Mouse (Mus musculus): Measurements from ENCODE around the gene Tcp10c. TPM values are rescaled to one million over a fixed set of nuclear protein-coding genes. Genes with fewer than 3 reads are reported as not detected.
"Not testable (repeated sequence)": the region's sequence is repeated elsewhere in the genome, so short reads cannot be mapped to it uniquely, and the experiment has no call there.

Gene Tcp10c
- polyA plus RNA-seq, 1 experiment from 2014 or later: not detected

DNA sequence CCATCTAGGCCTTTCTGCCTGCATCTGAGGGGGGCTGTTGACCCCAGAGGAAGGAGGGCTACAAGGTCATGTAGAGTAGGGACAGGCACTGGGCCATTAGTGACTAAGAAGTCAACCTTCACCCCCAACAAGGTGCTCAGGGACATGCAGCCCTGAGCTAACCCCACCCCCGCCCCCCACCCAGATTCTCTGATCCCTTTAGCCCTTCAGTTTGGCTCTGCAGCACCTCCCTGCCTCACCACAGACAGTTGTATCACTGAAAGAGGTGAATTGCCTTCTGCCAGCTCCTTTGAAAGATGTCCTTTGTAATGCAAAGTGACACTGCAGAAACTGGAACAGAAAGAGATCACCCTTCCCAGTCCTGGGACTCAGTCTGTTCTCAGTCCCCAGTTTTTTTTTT lies 16.4 kb upstream of the Tcp10c start:
- H3K27ac ChIP-seq (ENCODE audit: low read depth, low read length); H3K4me1 ChIP-seq (ENCODE audit: control insufficient read depth, insufficient read depth, low read length); DNase-seq (ENCODE audit: low spot score, missing footprints); H3K9ac ChIP-seq (ENCODE audit: low read length); H3K36me3 ChIP-seq (ENCODE audit: control insufficient read depth, insufficient read depth, low read length); H3K4me2 ChIP-seq; H3K4me3 ChIP-seq (ENCODE audit: low read depth, low read length); H3K27me3 ChIP-seq (ENCODE audit: control insufficient read depth, insufficient read depth, low read length): not testable (repeated sequence)
- WGBS: 45% methylated on average over 1 of the region's 1 CpGs
- ATAC-seq (ENCODE audit: low FRiP score): peak; percentile 14; the same call in 1 of the 2 replicates
- peaks cover 11% of the 10 kb centered on the region; the same call in 1 of the 2 replicates for H3K9me3 ChIP-seq (ENCODE audit: control insufficient read depth, low read length)

DNA sequence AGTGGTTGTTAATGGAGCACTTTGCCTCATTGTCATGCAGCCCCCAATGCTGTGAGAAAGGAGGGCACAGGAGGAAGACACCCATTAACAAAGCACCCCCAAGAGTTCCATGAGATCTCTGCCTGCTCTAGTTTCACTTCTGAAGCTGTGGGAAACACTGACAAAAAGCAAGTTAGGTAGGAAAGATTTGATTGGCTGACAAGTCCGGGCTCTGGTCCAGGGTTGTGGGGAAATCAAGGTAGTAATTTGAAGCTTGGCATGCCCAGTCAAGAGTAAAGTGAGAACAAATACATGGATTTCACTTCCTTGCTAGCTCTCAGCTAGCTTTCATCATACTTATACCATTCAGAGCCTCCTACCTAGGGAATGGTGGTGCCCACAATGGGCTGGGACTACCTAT lies 14.3 kb upstream of the Tcp10c start:
- not testable (repeated sequence) for H3K4me1 ChIP-seq (ENCODE audit: control insufficient read depth, insufficient read depth, low read length); H3K9me3 ChIP-seq (ENCODE audit: control insufficient read depth, low read length); H3K4me2 ChIP-seq; H3K36me3 ChIP-seq (ENCODE audit: control insufficient read depth, insufficient read depth, low read length); H3K27ac ChIP-seq (ENCODE audit: low read depth, low read length); H3K9ac ChIP-seq (ENCODE audit: low read length); H3K27me3 ChIP-seq (ENCODE audit: control insufficient read depth, insufficient read depth, low read length); DNase-seq (ENCODE audit: low spot score, missing footprints); ATAC-seq (ENCODE audit: low FRiP score); H3K4me3 ChIP-seq (ENCODE audit: low read depth, low read length)
- WGBS: 78% methylated on average over 1 of the region's 1 CpGs

DNA sequence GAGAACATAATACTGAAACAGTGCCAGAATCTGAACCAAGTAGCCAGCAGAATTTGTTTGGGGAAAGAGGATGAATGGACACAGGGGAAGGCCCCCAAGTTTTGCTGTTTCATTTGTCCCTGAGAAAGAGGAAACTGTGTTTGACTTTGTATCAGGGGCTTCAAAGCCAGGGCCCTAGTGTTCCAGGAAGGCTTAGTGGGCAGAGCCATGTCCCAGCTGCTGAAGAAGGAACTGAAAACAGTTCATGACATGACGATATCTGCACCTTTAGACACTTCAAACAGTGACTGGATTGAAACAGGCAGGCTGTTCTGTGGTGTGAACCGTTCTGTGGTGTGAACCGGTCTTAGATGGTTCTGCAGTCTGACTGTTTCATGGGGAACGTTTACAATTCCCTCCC lies 8.4 kb upstream of the Tcp10c start:
- not testable (repeated sequence) for H3K27me3 ChIP-seq (ENCODE audit: control insufficient read depth, insufficient read depth, low read length); H3K4me1 ChIP-seq (ENCODE audit: control insufficient read depth, insufficient read depth, low read length); H3K36me3 ChIP-seq (ENCODE audit: control insufficient read depth, insufficient read depth, low read length); ATAC-seq (ENCODE audit: low FRiP score); DNase-seq (ENCODE audit: low spot score, missing footprints); H3K4me3 ChIP-seq (ENCODE audit: low read depth, low read length); H3K27ac ChIP-seq (ENCODE audit: low read depth, low read length); H3K9me3 ChIP-seq (ENCODE audit: control insufficient read depth, low read length); H3K9ac ChIP-seq (ENCODE audit: low read length); H3K4me2 ChIP-seq
- WGBS: no CpG with 5 or more reads among the region's 4 CpGs

DNA sequence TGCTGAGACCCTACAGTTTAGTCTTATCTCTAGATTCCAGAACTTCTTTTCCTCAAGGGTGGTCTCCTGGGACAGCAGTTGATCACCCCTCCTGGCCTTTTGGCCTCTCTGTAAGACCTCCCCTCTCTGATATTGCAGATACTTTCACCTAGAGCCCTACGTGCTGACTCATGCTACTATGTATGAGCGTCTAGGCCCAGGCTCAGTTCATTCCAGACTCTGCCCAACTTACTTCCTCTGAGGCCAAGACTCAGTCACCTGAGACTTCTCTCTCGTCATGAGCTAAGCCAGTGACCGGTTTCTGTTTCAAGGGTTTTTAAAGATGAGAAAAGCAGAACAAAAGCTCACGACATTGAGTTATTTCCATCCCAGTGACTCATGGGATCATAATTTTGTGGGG lies 4.8 kb upstream of the Tcp10c start:
- H3K9ac ChIP-seq (ENCODE audit: low read length); H3K36me3 ChIP-seq (ENCODE audit: control insufficient read depth, insufficient read depth, low read length); H3K27me3 ChIP-seq (ENCODE audit: control insufficient read depth, insufficient read depth, low read length); H3K27ac ChIP-seq (ENCODE audit: low read depth, low read length); H3K4me1 ChIP-seq (ENCODE audit: control insufficient read depth, insufficient read depth, low read length); H3K9me3 ChIP-seq (ENCODE audit: control insufficient read depth, low read length); H3K4me3 ChIP-seq (ENCODE audit: low read depth, low read length); ATAC-seq (ENCODE audit: low FRiP score); DNase-seq (ENCODE audit: low spot score, missing footprints); H3K4me2 ChIP-seq: not testable (repeated sequence)
- 81% methylated on average over 4 of the region's 5 CpGs for WGBS

DNA sequence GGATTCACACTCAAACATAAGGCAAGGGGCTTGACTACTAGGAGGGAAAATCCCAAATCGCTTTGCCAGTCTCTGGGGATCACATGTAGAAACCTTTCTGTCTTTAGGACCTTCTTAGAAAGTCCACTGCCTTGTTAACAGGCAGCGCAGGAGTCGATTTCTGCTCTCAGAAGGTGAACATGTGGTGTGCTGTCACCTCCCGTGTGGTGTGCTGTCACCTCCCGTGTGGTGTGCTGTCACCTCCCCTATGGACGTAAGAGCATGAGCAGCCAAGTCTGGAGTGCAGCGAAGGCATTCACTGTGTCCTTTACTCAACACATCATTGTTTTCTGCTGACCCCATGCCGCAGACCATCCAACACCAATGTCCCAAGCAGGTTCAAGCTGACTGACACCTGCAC lies 1.1 kb upstream of the Tcp10c start:
- not testable (repeated sequence) for H3K4me3 ChIP-seq (ENCODE audit: low read depth, low read length); H3K36me3 ChIP-seq (ENCODE audit: control insufficient read depth, insufficient read depth, low read length); H3K4me2 ChIP-seq; H3K27me3 ChIP-seq (ENCODE audit: control insufficient read depth, insufficient read depth, low read length); H3K4me1 ChIP-seq (ENCODE audit: control insufficient read depth, insufficient read depth, low read length); ATAC-seq (ENCODE audit: low FRiP score); DNase-seq (ENCODE audit: low spot score, missing footprints); H3K9me3 ChIP-seq (ENCODE audit: control insufficient read depth, low read length); H3K9ac ChIP-seq (ENCODE audit: low read length); H3K27ac ChIP-seq (ENCODE audit: low read depth, low read length)
- WGBS: 84% methylated on average over 8 of the region's 8 CpGs

DNA sequence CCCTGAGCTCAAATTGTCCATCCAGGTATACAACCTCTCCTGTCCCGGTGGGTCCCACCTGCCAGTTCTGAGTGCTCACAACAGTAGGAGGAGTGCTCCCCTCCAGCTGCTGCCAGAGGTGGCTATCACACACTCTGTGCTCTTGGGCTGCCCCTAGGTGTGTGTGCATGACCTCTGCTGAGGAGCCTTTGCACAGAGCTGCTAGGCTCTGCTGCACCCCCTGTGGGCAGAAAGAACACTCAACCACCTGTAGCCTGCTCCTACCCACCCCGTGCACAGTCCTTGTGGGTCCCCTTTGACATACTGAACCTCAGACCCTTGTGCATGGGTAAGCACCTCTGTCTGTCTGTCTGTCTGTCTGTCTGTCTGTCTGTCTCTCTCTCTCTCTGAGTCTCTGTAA lies 8.1 kb downstream of the Tcp10c start:
- not testable (repeated sequence) for H3K27me3 ChIP-seq (ENCODE audit: control insufficient read depth, insufficient read depth, low read length); H3K36me3 ChIP-seq (ENCODE audit: control insufficient read depth, insufficient read depth, low read length); H3K27ac ChIP-seq (ENCODE audit: low read depth, low read length); H3K9ac ChIP-seq (ENCODE audit: low read length); H3K9me3 ChIP-seq (ENCODE audit: control insufficient read depth, low read length); DNase-seq (ENCODE audit: low spot score, missing footprints); H3K4me1 ChIP-seq (ENCODE audit: control insufficient read depth, insufficient read depth, low read length); H3K4me3 ChIP-seq (ENCODE audit: low read depth, low read length); H3K4me2 ChIP-seq
- ATAC-seq (ENCODE audit: low FRiP score): peak; percentile 49; the same call in 1 of the 2 replicates
- 89% methylated on average over 2 of the region's 2 CpGs for WGBS

DNA sequence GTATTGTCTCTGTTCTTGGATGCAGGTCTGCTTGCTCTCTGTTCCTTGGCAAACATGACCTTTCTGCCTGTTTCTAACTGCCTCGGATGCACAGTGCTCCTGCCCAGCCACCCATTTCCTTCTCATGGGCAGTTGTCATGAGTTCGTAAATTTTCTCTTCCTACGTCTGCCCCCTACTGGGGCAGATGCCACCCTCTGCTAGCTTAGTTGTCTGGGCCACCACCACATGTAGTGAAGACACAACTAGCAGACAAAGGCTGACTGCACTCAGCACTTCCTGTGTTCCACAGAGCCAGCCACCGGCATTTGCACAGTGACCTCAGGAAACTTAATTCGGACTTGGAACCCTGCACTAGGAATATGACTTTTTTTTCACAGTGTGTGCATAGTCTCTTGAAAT lies 9.4 kb downstream of the Tcp10c start:
- H3K4me3 ChIP-seq (ENCODE audit: low read depth, low read length); H3K27me3 ChIP-seq (ENCODE audit: control insufficient read depth, insufficient read depth, low read length); H3K9ac ChIP-seq (ENCODE audit: low read length); ATAC-seq (ENCODE audit: low FRiP score); H3K4me2 ChIP-seq; H3K4me1 ChIP-seq (ENCODE audit: control insufficient read depth, insufficient read depth, low read length); H3K36me3 ChIP-seq (ENCODE audit: control insufficient read depth, insufficient read depth, low read length); DNase-seq (ENCODE audit: low spot score, missing footprints); H3K27ac ChIP-seq (ENCODE audit: low read depth, low read length): not testable (repeated sequence)
- H3K9me3 ChIP-seq (ENCODE audit: control insufficient read depth, low read length): peaks cover 12% of the 10 kb centered on the region; the same call in 1 of the 2 replicates
- WGBS: 89% methylated on average over 3 of the region's 5 CpGs

DNA sequence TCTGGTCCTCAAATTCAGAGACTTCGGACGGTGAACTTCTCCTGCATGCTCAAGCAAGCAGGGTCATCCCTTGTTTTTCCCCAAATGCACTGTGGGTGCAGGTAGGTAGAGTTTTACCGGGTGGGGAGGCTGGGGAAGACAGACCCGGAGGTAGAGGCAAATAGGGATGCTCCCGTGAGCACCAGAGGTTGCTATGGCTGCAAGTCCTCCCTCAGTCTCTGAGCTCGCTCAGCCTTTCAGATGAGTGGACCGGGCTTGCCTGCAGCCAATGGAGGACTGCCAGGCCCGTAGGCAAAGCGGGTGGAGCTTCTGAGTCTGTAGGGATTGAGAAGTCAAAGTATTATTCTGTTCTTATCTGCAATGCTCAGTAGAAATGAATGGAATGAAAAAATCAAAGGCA lies 9.8 kb downstream of the Tcp10c start:
- H3K9ac ChIP-seq (ENCODE audit: low read length); H3K4me1 ChIP-seq (ENCODE audit: control insufficient read depth, insufficient read depth, low read length); ATAC-seq (ENCODE audit: low FRiP score); H3K4me2 ChIP-seq; H3K27me3 ChIP-seq (ENCODE audit: control insufficient read depth, insufficient read depth, low read length); H3K27ac ChIP-seq (ENCODE audit: low read depth, low read length); DNase-seq (ENCODE audit: low spot score, missing footprints); H3K4me3 ChIP-seq (ENCODE audit: low read depth, low read length); H3K36me3 ChIP-seq (ENCODE audit: control insufficient read depth, insufficient read depth, low read length): not testable (repeated sequence)
- 87% methylated on average over 9 of the region's 9 CpGs for WGBS
- H3K9me3 ChIP-seq (ENCODE audit: control insufficient read depth, low read length): peaks cover 12% of the 10 kb centered on the region; the same call in 1 of the 2 replicates

DNA sequence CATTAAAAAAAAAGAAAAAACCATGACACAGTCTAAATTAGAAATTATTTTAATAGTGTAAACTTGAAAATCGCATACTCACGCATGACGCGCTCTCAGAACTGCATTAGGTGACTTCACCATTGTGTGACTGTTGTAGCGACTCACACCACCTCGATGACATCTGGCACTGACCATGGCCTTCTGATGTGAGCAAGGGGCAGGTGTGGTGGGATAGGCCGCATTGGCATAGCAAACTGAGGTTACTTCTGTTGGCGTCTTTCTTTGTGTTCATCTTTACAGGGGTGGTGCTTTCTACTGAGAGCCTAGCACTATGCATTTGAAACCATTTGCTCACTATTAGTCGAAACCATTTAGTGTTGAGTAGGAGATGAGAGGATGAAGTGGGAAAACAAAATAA lies 12.8 kb downstream of the Tcp10c start:
- not testable (repeated sequence) for H3K27ac ChIP-seq (ENCODE audit: low read depth, low read length); H3K4me1 ChIP-seq (ENCODE audit: control insufficient read depth, insufficient read depth, low read length); H3K4me3 ChIP-seq (ENCODE audit: low read depth, low read length); ATAC-seq (ENCODE audit: low FRiP score); H3K27me3 ChIP-seq (ENCODE audit: control insufficient read depth, insufficient read depth, low read length); H3K4me2 ChIP-seq; H3K36me3 ChIP-seq (ENCODE audit: control insufficient read depth, insufficient read depth, low read length); H3K9ac ChIP-seq (ENCODE audit: low read length)
- 92% methylated on average over 9 of the region's 9 CpGs for WGBS
- H3K9me3 ChIP-seq (ENCODE audit: control insufficient read depth, low read length): peaks cover 12% of the 10 kb centered on the region; the same call in 1 of the 2 replicates
- DNase-seq (ENCODE audit: low spot score, missing footprints): peak; percentile 51

DNA sequence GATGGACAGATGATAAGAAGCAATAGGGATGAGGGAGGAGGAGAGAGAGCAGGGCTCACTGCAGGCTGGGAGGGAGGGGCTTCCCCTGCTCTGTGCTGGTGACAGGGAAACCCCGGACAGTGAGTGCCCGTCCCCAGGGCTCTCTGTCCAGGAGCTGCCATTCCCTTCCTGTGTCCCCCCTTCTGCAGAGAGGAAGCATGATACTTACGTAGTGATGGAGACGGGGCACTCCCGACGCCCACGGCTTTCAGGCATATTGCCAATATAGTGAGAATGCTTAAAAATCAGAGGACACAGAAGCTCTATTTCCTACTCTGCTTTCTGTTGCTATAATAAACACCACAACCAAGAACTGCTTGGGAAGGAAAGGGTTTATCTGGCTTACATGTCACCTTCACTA lies 14.3 kb downstream of the Tcp10c start:
- H3K27ac ChIP-seq (ENCODE audit: low read depth, low read length); H3K4me2 ChIP-seq; ATAC-seq (ENCODE audit: low FRiP score); H3K9ac ChIP-seq (ENCODE audit: low read length); H3K4me1 ChIP-seq (ENCODE audit: control insufficient read depth, insufficient read depth, low read length); H3K4me3 ChIP-seq (ENCODE audit: low read depth, low read length); H3K36me3 ChIP-seq (ENCODE audit: control insufficient read depth, insufficient read depth, low read length); H3K27me3 ChIP-seq (ENCODE audit: control insufficient read depth, insufficient read depth, low read length); H3K9me3 ChIP-seq (ENCODE audit: control insufficient read depth, low read length): not testable (repeated sequence)
- 91% methylated on average over 7 of the region's 7 CpGs for WGBS
- DNase-seq (ENCODE audit: low spot score, missing footprints): peak; percentile 33
